Mouse (Mus musculus): ENCODE results near the gene Atp6v1e1. TPM values are rescaled to one million over a fixed set of nuclear protein-coding genes. Genes with fewer than 3 reads are reported as not detected.

Atp6v1e1 gene
- polyA plus RNA-seq, 1 experiment from 2014 or later: 123 TPM

DNA sequence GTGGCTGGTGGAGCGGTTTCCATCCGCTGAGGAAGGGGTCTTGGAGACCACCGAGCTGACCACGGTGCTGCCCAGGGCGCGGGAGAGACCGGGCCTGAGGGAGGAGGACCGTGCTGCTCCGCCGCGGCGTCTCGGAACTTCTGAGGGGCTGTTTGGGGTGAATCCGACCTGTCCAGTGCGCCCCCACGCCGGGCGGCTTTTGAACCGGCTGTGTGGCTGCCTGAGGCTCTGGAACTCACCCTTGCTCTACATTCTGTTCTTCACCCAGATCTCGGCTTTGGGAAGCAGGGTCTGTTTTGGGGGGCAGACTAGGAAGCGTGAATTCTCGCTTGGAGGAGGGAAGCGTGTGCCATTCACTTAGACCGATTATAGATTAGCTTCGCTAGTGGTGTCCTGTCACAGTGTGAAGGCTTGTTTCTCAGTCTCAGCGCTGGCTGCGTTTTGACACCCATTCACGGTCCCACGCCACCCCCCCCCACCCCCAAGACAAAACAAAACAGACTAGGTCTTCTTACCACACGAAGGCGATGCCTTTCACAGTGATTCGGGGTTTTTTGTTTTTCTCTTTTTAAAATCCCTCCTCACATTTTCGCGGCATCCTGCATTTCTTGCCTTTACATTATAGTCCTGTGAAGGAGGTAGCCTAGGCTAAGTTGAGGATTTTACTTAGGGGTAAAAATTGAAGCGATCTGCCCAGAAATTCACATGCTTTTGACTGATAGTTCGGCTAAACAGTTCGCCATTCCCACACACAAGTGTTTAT lies 14.0 kb upstream of the Atp6v1e1 start:
- H3K4me2 ChIP-seq: peak overlapping the region; percentile 64
- WGBS: 5% methylated on average over 37 of the region's 37 CpGs
- peaks cover 8% of the 10 kb centered on the region; the same call in 1 of the 2 replicates for H3K4me1 ChIP-seq
- no peaks in the 10 kb centered on the region for H3K27me3 ChIP-seq
- peak overlapping the region; percentile 96 for H3K27ac ChIP-seq
- peak overlapping the region; percentile 90 for H3K9ac ChIP-seq
- no peaks in the 10 kb centered on the region; the same call in 1 of the 2 replicates for H3K36me3 ChIP-seq
- H3K4me3 ChIP-seq: peak overlapping the region; percentile 92
- H3K9me3 ChIP-seq: no peaks in the 10 kb centered on the region
- peak; percentile 64 for ATAC-seq (ENCODE audit: insufficient number of reproducible peaks, low FRiP score, low TSS enrichment, low read depth)

GRCm38 (mm10) chr6:120835474-120836374 lies 13.1 kb upstream of the Atp6v1e1 start, which contains the start of gene Bcl2l13:
Bcl2l13 (plus strand) TSS chr6:120836212.
- H3K9me3 ChIP-seq: no peaks in the 10 kb centered on the region
- H3K27me3 ChIP-seq: no peaks in the 10 kb centered on the region
- peak within 1 kb of the TSS; percentile 90 for H3K9ac ChIP-seq
- WGBS: 4% methylated on average over 33 of the region's 40 CpGs
- peak within 1 kb of the TSS; percentile 96 for H3K27ac ChIP-seq
- ATAC-seq (ENCODE audit: insufficient number of reproducible peaks, low FRiP score, low TSS enrichment, low read depth): peak; percentile 89
- no peaks in the 10 kb centered on the region; the same call in 1 of the 2 replicates for H3K36me3 ChIP-seq
- H3K4me2 ChIP-seq: peak within 1 kb of the TSS; percentile 64
- H3K4me1 ChIP-seq: peaks cover 8% of the 10 kb centered on the region; the same call in 1 of the 2 replicates
- peak within 1 kb of the TSS; percentile 92 for H3K4me3 ChIP-seq

DNA sequence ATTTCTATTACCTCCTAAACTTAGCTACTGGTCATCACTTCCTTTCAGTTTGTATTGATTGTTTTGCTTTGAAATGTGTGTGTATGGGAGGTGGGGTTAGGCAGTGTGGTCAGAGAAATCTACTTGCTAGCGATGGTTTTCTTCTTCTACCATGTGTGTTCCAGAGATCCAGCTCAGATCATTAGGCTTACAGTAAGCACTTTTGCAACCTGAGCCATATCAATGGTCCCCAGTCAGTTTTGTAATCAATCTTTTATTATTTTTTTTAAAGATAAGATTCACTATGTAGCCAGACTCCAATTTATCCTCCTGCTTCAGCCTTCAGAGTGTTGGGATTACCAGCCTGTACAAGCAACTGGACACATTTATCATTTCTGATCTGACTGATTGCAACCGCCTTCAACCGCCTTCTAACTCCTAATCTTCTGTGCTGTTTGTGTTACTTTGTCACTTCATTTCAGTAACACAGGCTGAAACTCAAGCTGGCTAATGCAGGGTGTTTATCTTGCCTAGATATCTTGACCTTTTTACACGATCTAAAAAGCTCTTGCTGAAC lies 12.3 kb upstream of the Atp6v1e1 start:
- no peaks in the 10 kb centered on the region for H3K27me3 ChIP-seq
- no peak overlapping the region for H3K27ac ChIP-seq
- ATAC-seq (ENCODE audit: insufficient number of reproducible peaks, low FRiP score, low TSS enrichment, low read depth): no peak
- no peaks in the 10 kb centered on the region for H3K9me3 ChIP-seq
- no peak overlapping the region for H3K9ac ChIP-seq
- no peaks in the 10 kb centered on the region; the same call in 1 of the 2 replicates for H3K36me3 ChIP-seq
- WGBS: 78% methylated on average over 4 of the region's 4 CpGs
- peaks cover 8% of the 10 kb centered on the region; the same call in 1 of the 2 replicates for H3K4me1 ChIP-seq
- H3K4me2 ChIP-seq: no peak overlapping the region
- no peak overlapping the region for H3K4me3 ChIP-seq

- no peak overlapping the region for H3K4me3 ChIP-seq
- no peak overlapping the region for H3K9ac ChIP-seq
- H3K4me2 ChIP-seq: no peak overlapping the region
- H3K27ac ChIP-seq: no peak overlapping the region
- 65% methylated on average over 4 of the region's 4 CpGs for WGBS
- no peak for ATAC-seq (ENCODE audit: insufficient number of reproducible peaks, low FRiP score, low TSS enrichment, low read depth)
- no peaks in the 10 kb centered on the region for H3K9me3 ChIP-seq
- H3K4me1 ChIP-seq: peaks cover 7% of the 10 kb centered on the region; the same call in 1 of the 2 replicates
- H3K27me3 ChIP-seq: no peaks in the 10 kb centered on the region
- no peaks in the 10 kb centered on the region for H3K36me3 ChIP-seq
Observed at GRCm38 (mm10) chr6:120832097-120832496, 9.5 kb upstream of the Atp6v1e1 start.

- H3K36me3 ChIP-seq: no peaks in the 10 kb centered on the region
- no peak overlapping the region for H3K4me2 ChIP-seq
- 65% methylated on average over 4 of the region's 4 CpGs for WGBS
- 0 out of 2 replicates have a peak, but pooled peaks cover 3% of the 10 kb centered on the region for H3K4me1 ChIP-seq
- no peak for ATAC-seq (ENCODE audit: insufficient number of reproducible peaks, low FRiP score, low TSS enrichment, low read depth)
- no peak overlapping the region for H3K9ac ChIP-seq
- no peaks in the 10 kb centered on the region for H3K9me3 ChIP-seq
- H3K4me3 ChIP-seq: no peak overlapping the region
- H3K27ac ChIP-seq: no peak overlapping the region
- H3K27me3 ChIP-seq: no peaks in the 10 kb centered on the region
Observed at GRCm38 (mm10) chr6:120830866-120831608, 8.4 kb upstream of the Atp6v1e1 start.

DNA sequence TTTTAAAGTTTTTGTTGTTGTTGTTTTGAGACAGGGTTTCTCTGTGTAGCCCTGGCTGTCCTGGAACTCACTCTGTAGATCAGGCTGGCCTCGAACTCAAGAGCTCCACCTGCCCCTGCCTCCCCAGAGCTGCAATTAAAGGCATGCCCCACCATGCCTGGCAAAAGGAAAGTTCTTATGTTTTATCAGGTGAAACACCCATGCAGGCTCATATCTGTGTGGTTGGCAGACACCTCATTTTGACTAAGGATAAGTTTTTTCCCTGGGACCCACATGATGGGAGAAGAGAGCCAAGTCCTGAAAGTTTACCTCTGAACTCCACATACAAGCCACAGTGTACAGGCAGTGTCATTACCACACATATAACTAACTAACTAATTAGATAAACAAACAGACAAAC lies 7.5 kb upstream of the Atp6v1e1 start:
- Histone ChIP-seq H3K36me3 (no peaks in the 10 kb centered on the region), H3K9me3 (no peaks in the 10 kb centered on the region), H3K27ac (no peak overlapping the region), H3K4me1 (no peaks in the 10 kb centered on the region), H3K4me2 (no peak overlapping the region), H3K9ac (no peak overlapping the region), H3K27me3 (no peaks in the 10 kb centered on the region), H3K4me3 (no peak overlapping the region)
- WGBS: 43% methylated on average over 1 of the region's 1 CpGs
- ATAC-seq (ENCODE audit: insufficient number of reproducible peaks, low FRiP score, low TSS enrichment, low read depth): no peak

GRCm38 (mm10) chr6:120822937-120823614 lies 483 bp upstream of the Atp6v1e1 start:
- Histone ChIP-seq H3K4me2 (0 out of 2 replicates have a peak overlapping the region, but pooled peaks have one; percentile 30), H3K9ac (no peak overlapping the region), H3K27ac (peak overlapping the region; percentile 94; the same call in 1 of the 2 replicates), H3K4me3 (peak overlapping the region; percentile 94), H3K27me3 (no peaks in the 10 kb centered on the region), H3K9me3 (no peaks in the 10 kb centered on the region), H3K36me3 (peaks cover 13% of the 10 kb centered on the region), H3K4me1 (peaks cover 10% of the 10 kb centered on the region; the same call in 1 of the 2 replicates)
- no peak for ATAC-seq (ENCODE audit: insufficient number of reproducible peaks, low FRiP score, low TSS enrichment, low read depth)
- 71% methylated on average over 10 of the region's 10 CpGs for WGBS

GRCm38 (mm10) chr6:120821715-120822114 lies 878 bp downstream of the Atp6v1e1 start:
- H3K36me3 ChIP-seq: peaks cover 22% of the 10 kb centered on the region
- peak overlapping the region; percentile 85 for H3K9ac ChIP-seq
- no peaks in the 10 kb centered on the region for H3K27me3 ChIP-seq
- ATAC-seq (ENCODE audit: insufficient number of reproducible peaks, low FRiP score, low TSS enrichment, low read depth): no peak
- H3K27ac ChIP-seq: peak overlapping the region; percentile 94; the same call in 1 of the 2 replicates
- H3K4me2 ChIP-seq: peak overlapping the region; percentile 51
- H3K4me1 ChIP-seq: peaks cover 10% of the 10 kb centered on the region; the same call in 1 of the 2 replicates
- no peaks in the 10 kb centered on the region for H3K9me3 ChIP-seq
- H3K4me3 ChIP-seq: peak overlapping the region; percentile 94
- 51% methylated on average over 5 of the region's 5 CpGs for WGBS

- no peak overlapping the region for H3K4me2 ChIP-seq
- peaks cover 22% of the 10 kb centered on the region for H3K36me3 ChIP-seq
- no peak overlapping the region; the same call in 1 of the 2 replicates for H3K4me3 ChIP-seq
- no peaks in the 10 kb centered on the region for H3K27me3 ChIP-seq
- 75% methylated on average over 1 of the region's 1 CpGs for WGBS
- no peak overlapping the region for H3K9ac ChIP-seq
- no peak overlapping the region for H3K27ac ChIP-seq
- H3K9me3 ChIP-seq: no peaks in the 10 kb centered on the region
- H3K4me1 ChIP-seq: peaks cover 10% of the 10 kb centered on the region; the same call in 1 of the 2 replicates
- no peak for ATAC-seq (ENCODE audit: insufficient number of reproducible peaks, low FRiP score, low TSS enrichment, low read depth)
Observed at GRCm38 (mm10) chr6:120820941-120821340, 1.7 kb downstream of the Atp6v1e1 start.

DNA sequence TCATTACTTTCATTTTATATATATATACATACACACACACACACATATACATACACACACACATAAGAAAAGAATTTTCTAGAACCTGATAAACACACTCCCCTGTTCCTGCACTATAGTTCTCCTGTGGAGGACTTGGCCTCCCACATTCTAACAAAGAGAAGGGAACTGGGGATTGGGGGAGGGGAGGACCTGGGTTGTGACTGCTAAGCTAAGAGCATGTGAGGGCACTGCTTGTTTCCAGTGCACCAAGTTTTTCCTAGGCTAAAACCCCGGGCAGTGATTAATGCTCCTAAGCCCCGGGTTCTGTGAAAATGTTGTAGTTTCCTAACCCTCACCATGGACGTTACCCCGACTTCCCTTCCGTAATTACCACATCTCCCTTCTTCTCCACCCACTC lies 2.4 kb downstream of the Atp6v1e1 start:
- peaks cover 10% of the 10 kb centered on the region; the same call in 1 of the 2 replicates for H3K4me1 ChIP-seq
- no peak for ATAC-seq (ENCODE audit: insufficient number of reproducible peaks, low FRiP score, low TSS enrichment, low read depth)
- peaks cover 22% of the 10 kb centered on the region for H3K36me3 ChIP-seq
- H3K27ac ChIP-seq: no peak overlapping the region
- no peak overlapping the region for H3K4me3 ChIP-seq
- H3K4me2 ChIP-seq: 0 out of 2 replicates have a peak overlapping the region, but pooled peaks have one; percentile 15
- 81% methylated on average over 5 of the region's 5 CpGs for WGBS
- H3K27me3 ChIP-seq: no peaks in the 10 kb centered on the region
- no peak overlapping the region for H3K9ac ChIP-seq
- no peaks in the 10 kb centered on the region for H3K9me3 ChIP-seq
